Mouse (Mus musculus): ENCODE results near the gene Chordc1.
"Not testable (repeated sequence)": the region's sequence is repeated elsewhere in the genome, so short reads cannot be mapped to it uniquely, and the experiment has no call there.

The Chordc1 gene

GRCm38 (mm10) chr9:18291571-18292429 lies at the start of gene Chordc1:
Chordc1 (plus strand) TSS chr9:18292125.
- in situ Hi-C loops (cut with MboI, MseI), result no loop called here

- in situ Hi-C loops (cut with MboI, MseI), result no loop called here
Measured at GRCm38 (mm10) chr9:18275901-18276300, 16.0 kb upstream of the Chordc1 start.

DNA sequence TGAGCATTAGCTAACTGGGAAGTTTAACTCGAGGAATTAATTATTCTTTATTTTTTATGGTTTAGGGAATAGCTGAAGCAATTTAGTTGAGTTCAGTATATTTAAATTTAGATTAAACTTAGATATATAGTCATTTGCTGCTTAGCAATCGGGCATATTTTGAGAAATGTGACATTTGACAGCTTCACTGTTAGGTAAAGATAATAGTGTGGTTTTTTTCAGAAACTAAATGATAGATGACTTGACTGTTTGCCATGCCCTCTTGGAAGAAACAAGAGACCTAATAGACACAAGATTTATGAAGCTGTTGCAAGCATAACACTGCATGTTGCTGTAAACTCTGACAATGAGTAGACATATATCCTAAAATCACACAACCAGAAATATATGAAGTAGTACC lies 15.1 kb upstream of the Chordc1 start:
- in situ Hi-C loops (cut with MboI, MseI), result no loop called here

DNA sequence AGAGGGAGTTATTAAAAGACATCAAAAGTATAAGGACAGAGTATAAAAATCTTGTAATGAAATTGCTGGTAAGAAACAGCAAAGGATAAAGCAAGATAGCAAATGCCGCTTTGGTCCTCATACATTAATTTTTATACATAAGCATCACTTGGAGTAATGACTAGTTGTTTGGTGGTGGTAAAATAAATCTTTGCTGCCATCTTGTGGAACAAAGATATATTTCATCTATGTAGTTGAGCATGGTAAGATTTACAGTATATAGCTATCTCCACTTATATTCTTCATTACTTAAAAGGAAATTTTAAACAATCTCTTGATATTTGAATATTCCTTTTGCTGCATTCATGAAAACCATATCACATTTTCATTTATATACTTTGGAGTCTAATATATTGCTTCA lies 14.4 kb upstream of the Chordc1 start:
- in situ Hi-C loops (cut with MboI, MseI), result no loop called here

- in situ Hi-C loops (cut with MboI, MseI), result not testable (repeated sequence)
Measured at GRCm38 (mm10) chr9:18278693-18279092, 13.2 kb upstream of the Chordc1 start.

DNA sequence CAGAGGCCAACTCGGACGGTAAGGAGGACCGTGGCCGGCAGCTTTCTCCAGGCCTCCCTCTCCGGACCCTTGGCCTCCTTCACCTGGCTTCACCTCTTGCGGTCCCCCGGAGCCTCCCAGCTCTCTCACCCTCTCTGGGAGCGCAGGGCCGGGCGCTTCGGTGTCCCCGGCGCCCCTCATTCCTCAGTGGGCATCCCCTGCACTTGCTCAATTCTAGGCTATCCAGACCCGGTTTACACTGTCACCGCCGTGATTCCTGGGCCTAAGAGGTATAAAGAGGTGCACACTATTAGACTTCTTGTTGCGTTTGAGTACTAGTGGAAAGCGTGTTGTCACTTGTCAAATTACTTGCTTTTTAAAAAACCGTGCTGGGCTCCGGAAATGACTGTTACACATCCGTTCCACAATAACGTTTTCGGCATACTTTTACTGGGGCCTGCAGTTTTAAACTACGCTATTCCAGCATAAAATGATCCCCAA lies 558 bp downstream of the Chordc1 start:
- in situ Hi-C loops (cut with MboI, MseI), result no loop called here

- in situ Hi-C loops (cut with MboI, MseI), result no loop called here
Measured at GRCm38 (mm10) chr9:18293026-18293781, 1.3 kb downstream of the Chordc1 start.

DNA sequence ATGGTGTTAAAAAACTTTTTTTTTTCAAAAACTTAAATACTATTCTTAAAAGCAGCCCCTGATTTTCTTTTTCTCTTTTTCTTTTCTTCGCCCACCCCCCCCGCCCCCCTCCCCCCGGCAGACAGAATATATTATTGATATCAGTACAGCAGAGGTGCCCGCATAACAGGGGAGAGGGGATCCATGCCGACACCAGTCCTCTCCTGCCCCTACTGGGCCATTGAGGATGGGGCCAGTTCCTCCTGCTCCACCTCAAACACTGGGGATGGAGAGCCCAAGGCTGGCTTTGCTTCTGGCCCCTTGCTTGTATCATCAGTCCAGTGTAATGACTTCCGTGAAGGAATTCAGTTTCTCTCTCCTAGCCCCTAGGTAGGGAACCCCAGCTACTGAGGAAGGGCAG lies 6.4 kb downstream of the Chordc1 start:
- in situ Hi-C loops (cut with MboI, MseI), result no loop called here

DNA sequence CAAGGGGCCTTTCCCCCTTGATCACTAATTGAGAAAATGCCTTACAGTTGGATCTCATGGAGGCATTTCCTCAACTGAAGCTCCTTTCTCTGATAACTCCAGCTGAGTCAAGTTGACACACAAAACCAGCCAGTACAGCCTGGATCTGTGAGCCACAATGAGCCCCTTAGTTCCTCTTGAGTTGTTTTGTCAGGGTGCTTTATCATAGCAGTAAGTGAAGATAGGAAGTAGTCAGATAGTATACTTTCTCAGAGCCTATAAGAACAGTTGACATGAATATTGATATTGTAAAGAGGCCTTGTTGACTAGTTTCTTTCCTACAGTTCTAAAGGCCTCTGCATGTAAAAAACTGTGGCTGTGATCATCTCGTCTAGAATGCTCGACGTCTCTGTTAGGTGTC lies 28.1 kb downstream of the Chordc1 start:
- in situ Hi-C loops (cut with MboI, MseI), result no loop called here
